Mouse (Mus musculus): ENCODE measurements around the gene Sh3gl2.

DNA sequence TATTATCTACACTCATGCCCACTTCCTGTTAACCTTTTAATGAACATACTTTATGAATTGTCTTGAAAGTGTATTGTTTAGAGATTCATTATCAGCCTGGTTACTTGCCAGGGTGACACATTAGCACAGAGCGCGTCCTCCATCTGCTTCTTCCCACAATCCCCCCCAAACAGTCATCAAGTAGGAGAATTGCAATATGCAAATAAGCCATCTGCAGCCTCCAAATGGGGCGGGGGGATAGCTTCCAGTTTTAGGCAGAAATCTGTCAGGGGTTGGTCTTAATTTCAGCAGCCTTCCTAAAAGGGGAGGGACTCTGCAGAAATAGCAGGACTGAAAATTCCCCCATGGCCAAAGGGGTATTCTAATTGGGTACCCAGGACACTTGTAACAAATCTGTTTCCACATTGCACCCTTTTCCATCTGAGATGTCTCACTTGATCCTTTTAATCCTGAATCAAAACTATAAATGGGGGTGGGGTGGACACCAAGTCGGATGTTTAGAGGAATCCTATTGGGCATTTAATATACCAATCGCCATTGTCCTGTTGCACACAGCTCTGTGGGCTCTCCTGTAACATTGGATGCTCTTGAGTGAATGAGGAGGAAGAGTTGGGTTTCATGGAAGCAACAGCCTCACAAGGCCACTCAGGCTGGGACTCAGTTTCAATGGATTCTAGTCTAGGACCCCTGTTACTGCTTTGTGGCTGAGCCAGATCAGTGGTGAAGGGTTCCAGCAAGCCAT is 51.7 kb downstream of the Sh3gl2 start:
- TF ChIP-seq CTCF (IDR thresholded peaks at IDR 0.05; ENCODE audit: low read depth, low read length) (no peak), POLR2A (IDR thresholded peaks at IDR 0.05; ENCODE audit: insufficient read depth, low read length) (no peak)
